Mouse (Mus musculus) midbrain, embryonic 10.5 days (tissue): Measurements from ENCODE around the gene Ffar3. TPM values are rescaled to one million over a fixed set of nuclear protein-coding genes. Genes with fewer than 3 reads are reported as not detected.

Experiments
- DNase-seq: peaks from one replicate; pipeline ENCODE4 v3.0.0-alpha.2; 2017; ENCODE audit warnings: low spot score
- H3K27ac ChIP-seq: fragments of 300-500 bp; sonication (generic); replicated peaks from 2 replicates; pipeline ENCODE4 v1.5.1; 2016; ENCODE audit warnings: mild to moderate bottlenecking
- H3K27me3 ChIP-seq: fragments of 300-500 bp; sonication (generic); 2 replicates; pipeline ENCODE4 v1.6.1; 2016; ENCODE audit warnings: low read depth, mild to moderate bottlenecking; ENCODE audit not compliant: poor library complexity, severe bottlenecking
- H3K36me3 ChIP-seq: fragments of 300-500 bp; sonication (generic); 2 replicates; pipeline ENCODE4 v1.6.1; 2016; ENCODE audit warnings: mild to moderate bottlenecking, moderate library complexity
- H3K4me1 ChIP-seq: fragments of 300-500 bp; sonication (generic); 2 replicates; pipeline ENCODE4 v1.6.1; 2016
- H3K4me3 ChIP-seq: fragments of 300-500 bp; sonication (generic); 2 replicates; pipeline ENCODE4 v1.5.1; 2016; ENCODE audit warnings: mild to moderate bottlenecking, moderate library complexity
- H3K9me3 ChIP-seq: fragments of 300-500 bp; sonication (generic); replicated peaks from 2 replicates; pipeline ENCODE4 v1.6.1; 2016; ENCODE audit warnings: mild to moderate bottlenecking
- WGBS: fragments of 180-500 bp; shearing (Covaris S2); methylation state at CpG from one replicate; pipeline ENCODE4 v1.1.7; 2016; 5-methylcytosine and 5-hydroxymethylcytosine counted together
- polyA plus RNA-seq: library from polyadenylated mRNA; unstranded; fragments of >200 nt; fragmentation: Nextera tagmentation; extraction: Ambion mirVana; gene quantifications from 2 replicates; pipeline ENCODE4 v1.2.1, GENCODE M21; 2016

Ffar3 gene
- polyA plus RNA-seq, 1 experiment from 2014 or later, result not detected

DNA sequence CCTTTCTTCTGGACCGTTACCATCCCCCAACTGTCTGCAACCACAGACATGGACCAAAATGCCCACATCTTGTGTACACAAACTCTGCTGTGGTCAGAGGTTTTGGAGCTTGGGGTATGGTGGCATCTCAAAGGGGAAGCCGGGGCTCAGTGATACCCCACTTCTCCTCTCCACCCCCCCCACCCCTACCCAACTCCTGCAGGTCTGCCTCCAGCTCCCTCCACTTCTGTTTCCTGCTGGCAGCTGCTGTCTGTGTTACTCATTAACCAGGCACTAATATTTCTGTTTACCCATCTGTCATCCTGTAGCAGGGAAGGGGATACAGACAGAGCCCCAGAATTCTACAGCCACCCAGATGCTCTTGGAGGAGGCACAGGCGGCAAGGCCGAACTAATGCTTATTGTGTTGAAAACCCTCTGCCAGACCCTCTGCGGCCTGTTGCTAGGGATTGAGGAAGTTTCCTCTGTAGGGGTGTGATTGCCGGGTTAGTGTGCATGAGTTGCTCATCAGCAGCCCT is 43.6 kb downstream of the Ffar3 start:
- H3K27ac ChIP-seq, result no peak overlapping the region
- no peak for DNase-seq
- no peaks in the 10 kb centered on the region for H3K27me3 ChIP-seq
- H3K36me3 ChIP-seq, result no peaks in the 10 kb centered on the region
- H3K4me3 ChIP-seq, result no peak overlapping the region
- no peaks in the 10 kb centered on the region for H3K9me3 ChIP-seq
- 79% methylated on average over 6 of the region's 6 CpGs for WGBS
- no peaks in the 10 kb centered on the region for H3K4me1 ChIP-seq

GRCm38 (mm10) chr7:30811757-30812290 is 44.2 kb downstream of the Ffar3 start:
- Histone ChIP-seq H3K27me3 (no peaks in the 10 kb centered on the region), H3K4me1 (no peaks in the 10 kb centered on the region), H3K4me3 (no peak overlapping the region), H3K36me3 (no peaks in the 10 kb centered on the region), H3K27ac (no peak overlapping the region), H3K9me3 (0 out of 2 replicates have a peak, but pooled peaks cover 4% of the 10 kb centered on the region)
- 77% methylated on average over 9 of the region's 9 CpGs for WGBS
- no peak for DNase-seq

DNA sequence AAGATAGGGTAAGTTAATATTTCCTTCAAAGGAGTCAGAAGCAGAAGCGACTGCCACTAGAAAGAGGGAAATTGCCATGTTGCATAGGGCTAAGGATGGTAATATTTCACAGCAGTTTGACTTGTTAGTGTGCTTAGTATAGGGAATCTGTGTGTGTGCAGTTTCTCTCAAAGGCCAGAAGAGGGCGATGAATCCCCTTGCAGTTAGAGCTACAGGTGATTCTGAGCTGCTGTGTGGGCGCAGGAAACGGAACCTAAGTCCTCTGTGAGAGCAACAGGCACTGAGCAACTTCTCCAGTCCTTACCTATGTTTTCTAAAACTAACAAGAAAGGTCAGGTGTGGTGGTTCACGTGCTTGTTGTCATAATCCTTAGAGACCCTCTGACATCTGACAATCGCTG is 45.7 kb downstream of the Ffar3 start:
- Histone ChIP-seq H3K27me3 (no peaks in the 10 kb centered on the region), H3K4me1 (no peaks in the 10 kb centered on the region), H3K4me3 (no peak overlapping the region), H3K36me3 (no peaks in the 10 kb centered on the region), H3K9me3 (0 out of 2 replicates have a peak, but pooled peaks cover 4% of the 10 kb centered on the region), H3K27ac (no peak overlapping the region)
- 49% methylated on average over 6 of the region's 6 CpGs for WGBS
- DNase-seq, result no peak

GRCm38 (mm10) chr7:30805924-30806323 is 50.1 kb downstream of the Ffar3 start:
- DNase-seq, result no peak
- no peak overlapping the region for H3K27ac ChIP-seq
- peaks cover 13% of the 10 kb centered on the region; the same call in 1 of the 2 replicates for H3K9me3 ChIP-seq
- no peaks in the 10 kb centered on the region for H3K36me3 ChIP-seq
- no peaks in the 10 kb centered on the region for H3K4me1 ChIP-seq
- no peak overlapping the region for H3K4me3 ChIP-seq
- WGBS, result 49% methylated on average over 6 of the region's 6 CpGs
- H3K27me3 ChIP-seq, result no peaks in the 10 kb centered on the region

Other genes with a start within 250 kb of the Ffar3 start
- 0.44 and 0.79 TPM in 2 replicates for gene Upk1a, start 243.3 kb downstream of the Ffar3 start, polyA plus RNA-seq
- gene Cox6b1, start 230.0 kb downstream of the Ffar3 start, polyA plus RNA-seq, result 779 and 792 TPM in 2 replicates
- gene Etv2, start 220.3 kb downstream of the Ffar3 start, polyA plus RNA-seq, result not detected in 2 replicates
- 140 and 145 TPM in 2 replicates for gene Rbm42, start 205.9 kb downstream of the Ffar3 start, polyA plus RNA-seq
- 79.8 and 84.0 TPM in 2 replicates for gene Haus5, start 191.2 kb downstream of the Ffar3 start, polyA plus RNA-seq
- not detected in 2 replicates for gene Pmis2, start 184.6 kb downstream of the Ffar3 start, polyA plus RNA-seq
- not detected in 2 replicates for gene 2200002J24Rik, start 157.3 kb downstream of the Ffar3 start, polyA plus RNA-seq
- 0.89 and 1.1 TPM in 2 replicates for gene Atp4a, start 144.0 kb downstream of the Ffar3 start, polyA plus RNA-seq
- gene Tmem147, start 126.6 kb downstream of the Ffar3 start, polyA plus RNA-seq, result 155 and 164 TPM in 2 replicates
- gene Gapdhs, start 112.5 kb downstream of the Ffar3 start, polyA plus RNA-seq, result 0.33 and 0.40 TPM in 2 replicates
- 0.51 and 0.65 TPM in 2 replicates for gene Sbsn, start 104.7 kb downstream of the Ffar3 start, polyA plus RNA-seq
- gene Dmkn, start 92.4 kb downstream of the Ffar3 start, polyA plus RNA-seq, result not detected in 2 replicates
- gene Krtdap, start 68.3 kb downstream of the Ffar3 start, polyA plus RNA-seq, result not detected in 2 replicates
- not detected in 2 replicates for gene Ffar2, start 32.4 kb downstream of the Ffar3 start, polyA plus RNA-seq
- not detected in 2 replicates for gene Ffar1, start 5.4 kb upstream of the Ffar3 start, polyA plus RNA-seq
- gene Cd22, start 24.2 kb upstream of the Ffar3 start, polyA plus RNA-seq, result 0.02 TPM in 1 of 2 replicates, not detected in the other
- gene Mag, start 58.7 kb upstream of the Ffar3 start, polyA plus RNA-seq, result 0.22 and 0.52 TPM in 2 replicates
- not detected in 2 replicates for gene Hamp2, start 68.5 kb upstream of the Ffar3 start, polyA plus RNA-seq
- gene Hamp, start 87.9 kb upstream of the Ffar3 start, polyA plus RNA-seq, result not detected in 2 replicates
- 22.6 and 23.5 TPM in 2 replicates for gene Usf2, start 100.6 kb upstream of the Ffar3 start, polyA plus RNA-seq
- gene Lsr, start 117.3 kb upstream of the Ffar3 start, polyA plus RNA-seq, result 22.0 and 25.3 TPM in 2 replicates
- gene Fam187b, start 117.6 kb upstream of the Ffar3 start, polyA plus RNA-seq, result 0.71 and 0.91 TPM in 2 replicates
- gene Fxyd5, start 186.3 kb upstream of the Ffar3 start, polyA plus RNA-seq, result 10.2 and 10.8 TPM in 2 replicates
- gene Fxyd7, start 195.3 kb upstream of the Ffar3 start, polyA plus RNA-seq, result 0.70 and 2.8 TPM in 2 replicates
- 3.5 and 6.8 TPM in 2 replicates for gene Fxyd1, start 201.0 kb upstream of the Ffar3 start, polyA plus RNA-seq
- 1.1 and 1.2 TPM in 2 replicates for gene Lgi4, start 203.2 kb upstream of the Ffar3 start, polyA plus RNA-seq
- gene Fxyd3, start 220.5 kb upstream of the Ffar3 start, polyA plus RNA-seq, result 3.0 and 3.4 TPM in 2 replicates